In the genomic region with DNA sequence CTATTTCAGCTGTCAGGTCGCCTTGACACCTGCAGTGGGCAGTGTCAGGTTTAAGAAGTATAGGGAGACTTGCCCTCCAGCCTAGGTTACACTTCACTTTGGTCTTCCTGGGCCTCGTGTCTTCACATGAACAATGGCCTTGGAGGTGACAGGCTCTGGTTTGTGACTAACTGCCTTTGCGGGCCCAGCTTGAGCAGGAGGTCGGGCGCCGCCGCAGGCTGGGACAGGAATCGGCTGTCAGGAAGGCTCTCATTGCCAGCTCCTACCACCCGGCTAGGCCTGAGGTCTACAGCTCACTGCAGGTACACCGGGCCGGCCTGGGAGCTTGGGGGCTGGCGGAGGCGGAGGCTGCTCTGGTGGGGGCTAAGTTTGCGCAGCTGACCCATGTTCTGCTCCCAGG, we compare ENCODE assay signal across 8 mouse cellular contexts. TPM values are rescaled to one million over a fixed set of nuclear protein-coding genes. Genes with fewer than 3 reads are reported as not detected.
DNase-seq lines count a peak whose midpoint lies in the region; ATAC-seq and TF ChIP-seq lines count a peak whose summit lies in the region.

No protein-coding gene starts in this region.

- no peaks in the 10 kb centered on the region for H3K9me3 ChIP-seq in megakaryocyte, embryonic 14.5 days
- H3K9me3 ChIP-seq in erythroblast, embryonic 14.5 days (ENCODE audit: control insufficient read depth, low read length), result peaks cover 3% of the 10 kb centered on the region
- no peaks in the 10 kb centered on the region for H3K9me3 ChIP-seq in hindbrain, embryonic 14.5 days (ENCODE audit: control insufficient read depth, low read length)
- H3K9me3 ChIP-seq in limb, embryonic 13.5 days, result no peaks in the 10 kb centered on the region
- no peaks in the 10 kb centered on the region for H3K9me3 ChIP-seq in midbrain, embryonic 14.5 days (ENCODE audit: control insufficient read depth, low read length)

- H3K4me3 ChIP-seq in megakaryocyte, embryonic 14.5 days (replicated peaks), result peak overlapping the region; percentile 97
- peak overlapping the region; percentile 95 for H3K4me3 ChIP-seq in bone marrow, adult 2 months (replicated peaks; ENCODE audit: control insufficient read depth, low read depth, low read length)
- H3K4me3 ChIP-seq in erythroblast, embryonic 14.5 days (replicated peaks), result peak overlapping the region; percentile 87
- peak overlapping the region; percentile 89 for H3K4me3 ChIP-seq in hindbrain, embryonic 14.5 days (replicated peaks; ENCODE audit: low read length)
- H3K4me3 ChIP-seq in limb, embryonic 13.5 days, result peak overlapping the region; percentile 82
- H3K4me3 ChIP-seq in midbrain, embryonic 14.5 days (replicated peaks; ENCODE audit: low read depth, low read length), result peak overlapping the region; percentile 88

- peak overlapping the region; percentile 81 for H3K9ac ChIP-seq in hindbrain, embryonic 14.5 days
- peak overlapping the region; percentile 78 for H3K9ac ChIP-seq in limb, embryonic 13.5 days
- peak overlapping the region; percentile 70 for H3K9ac ChIP-seq in midbrain, embryonic 14.5 days (replicated peaks; ENCODE audit: low read length)

- TF ChIP-seq CTCF in bone marrow, adult 2 months (IDR thresholded peaks at IDR 0.05; ENCODE audit: control insufficient read depth, insufficient read depth, low read length), result peak; percentile 52; the same call in 1 of the 2 replicates

- peaks cover 59% of the 10 kb centered on the region for H3K4me1 ChIP-seq in megakaryocyte, embryonic 14.5 days
- H3K4me1 ChIP-seq in bone marrow, adult 2 months (ENCODE audit: control insufficient read depth, insufficient read depth, low read length), result peaks cover 2% of the 10 kb centered on the region; the same call in 1 of the 2 replicates
- H3K4me1 ChIP-seq in erythroblast, embryonic 14.5 days (ENCODE audit: control insufficient read depth), result peaks cover 68% of the 10 kb centered on the region
- peaks cover 27% of the 10 kb centered on the region for H3K4me1 ChIP-seq in hindbrain, embryonic 14.5 days (replicated peaks; ENCODE audit: control insufficient read depth, insufficient read depth, low read length)
- H3K4me1 ChIP-seq in limb, embryonic 13.5 days, result peaks cover 33% of the 10 kb centered on the region
- peaks cover 22% of the 10 kb centered on the region for H3K4me1 ChIP-seq in midbrain, embryonic 14.5 days (ENCODE audit: control insufficient read depth, insufficient read depth, low read length)

- no peaks in the 10 kb centered on the region for H3K27me3 ChIP-seq in megakaryocyte, embryonic 14.5 days (replicated peaks)
- H3K27me3 ChIP-seq in erythroblast, embryonic 14.5 days (ENCODE audit: control insufficient read depth), result no peaks in the 10 kb centered on the region
- H3K27me3 ChIP-seq in hindbrain, embryonic 14.5 days (ENCODE audit: control insufficient read depth, insufficient read depth, low read length), result no peaks in the 10 kb centered on the region
- no peaks in the 10 kb centered on the region for H3K27me3 ChIP-seq in limb, embryonic 13.5 days
- no peaks in the 10 kb centered on the region for H3K27me3 ChIP-seq in midbrain, embryonic 14.5 days (ENCODE audit: control insufficient read depth, insufficient read depth, low read length)

- peaks cover 31% of the 10 kb centered on the region for H3K36me3 ChIP-seq in megakaryocyte, embryonic 14.5 days (replicated peaks; ENCODE audit: low read length)
- H3K36me3 ChIP-seq in erythroblast, embryonic 14.5 days (ENCODE audit: control insufficient read depth), result peaks cover 30% of the 10 kb centered on the region
- H3K36me3 ChIP-seq in hindbrain, embryonic 14.5 days (replicated peaks; ENCODE audit: control insufficient read depth, insufficient read depth), result peaks cover 20% of the 10 kb centered on the region
- H3K36me3 ChIP-seq in limb, embryonic 13.5 days, result peaks cover 15% of the 10 kb centered on the region
- H3K36me3 ChIP-seq in midbrain, embryonic 14.5 days (ENCODE audit: control insufficient read depth, insufficient read depth, low read length), result peaks cover 8% of the 10 kb centered on the region

- no peak for TF ChIP-seq POLR2A in bone marrow, adult 2 months (IDR thresholded peaks at IDR 0.05; ENCODE audit: borderline replicate concordance, control insufficient read depth, low read depth, low read length)

- DNase-seq in hindbrain, embryonic 14.5 days (ENCODE audit: low spot score), result peak; percentile 25
- peak; percentile 67 for DNase-seq in midbrain, embryonic 14.5 days
- peak; percentile 50 to 56 for DNase-seq in thymus, adult 18-20 months

- H3K27ac ChIP-seq in bone marrow, adult 2 months (ENCODE audit: control insufficient read depth, insufficient read depth, low read depth, low read length, poor library complexity), result peak overlapping the region; percentile 96; the same call in 1 of the 2 replicates
- H3K27ac ChIP-seq in hindbrain, embryonic 14.5 days, result peak overlapping the region; percentile 97
- no peak overlapping the region for H3K27ac ChIP-seq in limb, embryonic 13.5 days
- H3K27ac ChIP-seq in midbrain, embryonic 14.5 days (replicated peaks; ENCODE audit: low read depth, low read length), result peak overlapping the region; percentile 93; the same call in 1 of the 2 replicates

- 17% methylated on average over 14 of the region's 14 CpGs for WGBS in bone marrow, adult 2 months
- 14% methylated on average over 14 of the region's 14 CpGs for WGBS in hindbrain, embryonic 14.5 days
- WGBS in limb, embryonic 13.5 days, result 12% methylated on average over 14 of the region's 14 CpGs
- WGBS in midbrain, embryonic 14.5 days, result 15% methylated on average over 14 of the region's 14 CpGs

- H3K4me2 ChIP-seq in hindbrain, embryonic 14.5 days (replicated peaks), result peak overlapping the region; percentile 95
- H3K4me2 ChIP-seq in limb, embryonic 13.5 days (replicated peaks), result peak overlapping the region; percentile 91
- peak overlapping the region; percentile 80 for H3K4me2 ChIP-seq in midbrain, embryonic 14.5 days (ENCODE audit: low read length)

- no peak for ATAC-seq in megakaryocyte, adult 5-6 weeks (ENCODE audit: poor library complexity, severe bottlenecking)
- no peak for ATAC-seq in hindbrain, embryonic 14.5 days (ENCODE audit: low FRiP score)
- no peak for ATAC-seq in limb, embryonic 13.5 days (ENCODE audit: low FRiP score, low read depth)
- ATAC-seq in midbrain, embryonic 14.5 days (ENCODE audit: low FRiP score, low TSS enrichment), result no peak

RNA-seq across cellular contexts. Expression of a gene that starts 0.9 kb away (rescaled TPM):
- polyA plus RNA-seq in megakaryocyte, embryonic 14.5 days (2012; ENCODE audit: insufficient read depth, low replicate concordance), result 77.8 and 102 TPM in 2 replicates
- total RNA-seq in megakaryocyte, adult 5-6 weeks (2015), result 3.4 and 3.6 TPM in 2 replicates
- 2.6 and 6.4 TPM in 2 replicates for total RNA-seq in megakaryocyte, adult 5-6 weeks (2017)
- polyA plus RNA-seq in bone marrow, adult 2 months (2011; ENCODE audit: insufficient read depth, insufficient read length, low replicate concordance, missing spikeins), result 14.8 and 35.5 TPM in 2 replicates
- 8.6 and 8.7 TPM in 2 replicates for polyA plus RNA-seq in erythroblast, embryonic 14.5 days (2012)
- polyA plus RNA-seq in hindbrain, embryonic 14.5 days (2014; fragmentation: Nextera tagmentation; extraction: Ambion mirVana), result 21.8 and 26.4 TPM in 2 replicates
- polyA plus RNA-seq in limb, embryonic 13.5 days (2015; fragmentation: Nextera tagmentation; extraction: Ambion mirVana), result 19.4 and 21.4 TPM in 2 replicates
- 19.7 and 20.7 TPM in 2 replicates for polyA plus RNA-seq in midbrain, embryonic 14.5 days (2014; fragmentation: Nextera tagmentation; extraction: Ambion mirVana)

RNA-seq across cellular contexts. Expression of a gene that starts 2.9 kb away (rescaled TPM):
- polyA plus RNA-seq in megakaryocyte, embryonic 14.5 days (2012; ENCODE audit: insufficient read depth, low replicate concordance), result 141 and 205 TPM in 2 replicates
- total RNA-seq in megakaryocyte, adult 5-6 weeks (2015), result 45.4 and 53.0 TPM in 2 replicates
- total RNA-seq in megakaryocyte, adult 5-6 weeks (2017), result 80.5 and 87.7 TPM in 2 replicates
- 72.3 and 112 TPM in 2 replicates for polyA plus RNA-seq in bone marrow, adult 2 months (2011; ENCODE audit: insufficient read depth, insufficient read length, low replicate concordance, missing spikeins)
- 14.6 and 17.3 TPM in 2 replicates for polyA plus RNA-seq in erythroblast, embryonic 14.5 days (2012)
- polyA plus RNA-seq in hindbrain, embryonic 14.5 days (2014; fragmentation: Nextera tagmentation; extraction: Ambion mirVana), result 62.6 and 72.1 TPM in 2 replicates
- 106 and 115 TPM in 2 replicates for polyA plus RNA-seq in limb, embryonic 13.5 days (2015; fragmentation: Nextera tagmentation; extraction: Ambion mirVana)
- 65.2 and 72.3 TPM in 2 replicates for polyA plus RNA-seq in midbrain, embryonic 14.5 days (2014; fragmentation: Nextera tagmentation; extraction: Ambion mirVana)

RNA-seq across cellular contexts. Expression of a gene that starts 17.4 kb away (rescaled TPM):
- polyA plus RNA-seq in megakaryocyte, embryonic 14.5 days (2012; ENCODE audit: insufficient read depth, low replicate concordance), result 23.8 and 51.5 TPM in 2 replicates
- total RNA-seq in megakaryocyte, adult 5-6 weeks (2015), result 0.62 and 1.4 TPM in 2 replicates
- 0.12 and 1.3 TPM in 2 replicates for total RNA-seq in megakaryocyte, adult 5-6 weeks (2017)
- 5.9 and 7.4 TPM in 2 replicates for polyA plus RNA-seq in bone marrow, adult 2 months (2011; ENCODE audit: insufficient read depth, insufficient read length, low replicate concordance, missing spikeins)
- 3.7 and 4.7 TPM in 2 replicates for polyA plus RNA-seq in erythroblast, embryonic 14.5 days (2012)
- 13.2 and 14.5 TPM in 2 replicates for polyA plus RNA-seq in hindbrain, embryonic 14.5 days (2014; fragmentation: Nextera tagmentation; extraction: Ambion mirVana)
- 2.9 and 3.0 TPM in 2 replicates for polyA plus RNA-seq in limb, embryonic 13.5 days (2015; fragmentation: Nextera tagmentation; extraction: Ambion mirVana)
- 10.9 and 11.6 TPM in 2 replicates for polyA plus RNA-seq in midbrain, embryonic 14.5 days (2014; fragmentation: Nextera tagmentation; extraction: Ambion mirVana)
